Mouse (Mus musculus): ENCODE results near the gene Tesk1.

The Tesk1 gene

GRCm38 (mm10) chr4:43418973-43419656 lies 22.6 kb upstream of the Tesk1 start:
- no peak for DNase-seq (ENCODE audit: low spot score)

DNA sequence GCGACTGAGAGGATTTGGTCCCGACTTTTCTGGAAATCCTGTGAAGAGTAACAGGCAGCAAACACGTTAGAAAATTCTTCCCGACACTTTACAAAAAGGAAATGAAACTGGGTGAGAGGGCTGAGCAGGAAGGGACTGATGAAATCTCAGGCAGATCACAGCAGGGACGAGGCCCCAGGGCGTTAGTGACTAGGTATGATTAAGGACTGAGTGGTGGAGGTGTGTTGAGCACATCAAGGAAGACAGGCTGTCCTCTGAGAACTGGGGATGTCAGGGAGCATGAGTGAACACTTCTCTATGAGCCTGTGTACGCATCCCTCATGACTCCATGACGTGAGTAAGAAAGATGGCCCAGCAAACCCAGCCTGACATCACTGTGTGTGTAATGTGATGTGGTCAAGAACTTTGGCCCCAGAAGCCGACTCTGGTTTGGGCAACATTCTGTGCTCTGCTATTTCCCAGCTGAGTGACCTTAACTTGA lies 21.9 kb upstream of the Tesk1 start:
- DNase-seq (ENCODE audit: low spot score) = no peak

DNA sequence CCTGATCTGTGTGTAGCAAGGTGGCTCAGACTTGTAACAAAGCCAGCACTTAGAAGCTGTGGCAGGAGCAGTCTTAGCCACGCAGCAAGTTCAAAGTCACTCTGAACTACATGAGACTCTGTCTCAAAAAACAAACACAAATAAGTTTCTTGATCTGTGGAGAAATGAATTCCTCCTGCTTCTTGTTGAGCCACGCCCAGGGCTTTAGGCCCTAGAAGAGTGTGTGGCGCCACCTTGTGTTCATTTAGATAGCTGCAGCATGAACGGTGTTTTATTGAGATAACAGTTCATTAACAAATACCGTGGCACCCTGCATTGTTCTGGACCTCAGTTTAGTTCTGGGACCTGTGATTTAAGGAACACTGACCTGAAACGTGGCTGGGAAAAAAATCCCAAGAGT lies 21.4 kb upstream of the Tesk1 start:
- peak; percentile 66 for DNase-seq (ENCODE audit: low spot score)

- no peak for DNase-seq (ENCODE audit: low spot score)
These were observed 20.0 kb upstream of the Tesk1 start for GRCm38 (mm10) chr4:43421632-43422240.

DNA sequence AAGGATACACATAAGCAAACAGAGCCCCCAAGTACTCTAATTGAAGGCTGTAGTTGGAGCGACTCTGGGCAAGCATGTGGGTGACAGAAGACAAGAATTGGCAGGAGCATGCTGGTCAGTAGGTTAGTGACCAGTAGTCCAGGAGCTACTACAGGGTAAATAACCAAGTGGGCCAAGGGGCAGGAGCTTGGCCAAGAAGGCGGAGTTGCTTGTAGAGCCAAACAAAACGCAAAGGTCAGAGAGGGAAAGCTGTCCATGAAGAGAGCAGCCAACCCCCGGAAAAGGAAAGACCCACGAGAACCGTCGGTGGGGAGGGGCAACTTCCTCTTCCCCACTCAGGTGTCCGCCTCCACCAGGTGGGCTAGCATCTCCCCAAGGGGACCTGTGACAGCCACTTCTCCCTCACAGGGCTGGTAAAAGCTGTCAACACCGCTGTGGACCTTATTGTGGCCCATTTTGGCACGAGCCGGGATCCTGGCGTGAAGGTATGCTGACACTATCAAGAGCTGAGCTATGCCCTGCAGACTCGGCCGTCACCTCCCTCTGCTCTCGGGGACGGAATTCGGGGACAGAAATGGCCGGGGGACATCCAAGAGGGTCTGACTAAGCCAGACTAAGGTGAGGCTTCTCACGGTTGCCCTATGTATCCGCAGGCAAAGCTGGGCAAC lies 18.3 kb upstream of the Tesk1 start:
- no peak for DNase-seq (ENCODE audit: low spot score)

GRCm38 (mm10) chr4:43424072-43424471 lies 17.7 kb upstream of the Tesk1 start:
- no peak for DNase-seq (ENCODE audit: low spot score)

GRCm38 (mm10) chr4:43425197-43425596 lies 16.5 kb upstream of the Tesk1 start:
- no peak for DNase-seq (ENCODE audit: low spot score)

- no peak for DNase-seq (ENCODE audit: low spot score)
These were observed 15.9 kb upstream of the Tesk1 start for GRCm38 (mm10) chr4:43425648-43426380.

- no peak for DNase-seq (ENCODE audit: low spot score)
These were observed 15.3 kb upstream of the Tesk1 start for GRCm38 (mm10) chr4:43426487-43426886.

DNA sequence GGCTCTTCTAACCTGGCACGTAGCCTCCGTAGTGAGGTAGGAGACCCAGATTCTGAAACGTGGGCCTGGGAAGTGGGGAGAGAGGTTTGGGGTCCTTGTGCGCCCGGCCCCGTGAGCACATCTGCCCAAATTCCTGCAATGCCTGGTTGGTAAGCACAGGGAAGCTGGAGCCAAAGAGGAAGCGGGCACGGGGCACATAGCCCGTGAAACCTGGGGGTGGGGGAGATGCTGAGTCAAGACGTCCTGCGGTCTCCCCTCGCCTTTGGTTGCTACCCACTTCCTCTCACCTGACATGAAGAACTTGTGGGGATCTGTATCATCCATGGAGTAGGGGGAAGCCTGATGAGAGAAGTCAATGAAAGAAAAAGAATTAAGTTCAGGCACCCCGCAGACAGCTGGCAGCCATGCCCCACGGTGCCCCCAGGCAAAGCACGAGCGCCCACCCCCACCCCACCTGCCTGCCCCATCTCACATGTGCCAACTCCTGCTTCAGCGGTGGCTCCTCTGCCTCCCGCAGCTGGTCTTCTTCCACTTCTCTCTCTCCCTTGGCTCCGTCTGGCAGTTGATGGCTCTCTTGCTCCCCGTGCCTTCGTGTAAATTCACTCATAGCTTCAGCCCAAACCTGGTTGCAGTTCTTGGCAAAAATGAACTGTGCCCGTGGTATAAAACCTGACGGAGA lies 14.1 kb upstream of the Tesk1 start:
- no peak for DNase-seq (ENCODE audit: low spot score)

DNA sequence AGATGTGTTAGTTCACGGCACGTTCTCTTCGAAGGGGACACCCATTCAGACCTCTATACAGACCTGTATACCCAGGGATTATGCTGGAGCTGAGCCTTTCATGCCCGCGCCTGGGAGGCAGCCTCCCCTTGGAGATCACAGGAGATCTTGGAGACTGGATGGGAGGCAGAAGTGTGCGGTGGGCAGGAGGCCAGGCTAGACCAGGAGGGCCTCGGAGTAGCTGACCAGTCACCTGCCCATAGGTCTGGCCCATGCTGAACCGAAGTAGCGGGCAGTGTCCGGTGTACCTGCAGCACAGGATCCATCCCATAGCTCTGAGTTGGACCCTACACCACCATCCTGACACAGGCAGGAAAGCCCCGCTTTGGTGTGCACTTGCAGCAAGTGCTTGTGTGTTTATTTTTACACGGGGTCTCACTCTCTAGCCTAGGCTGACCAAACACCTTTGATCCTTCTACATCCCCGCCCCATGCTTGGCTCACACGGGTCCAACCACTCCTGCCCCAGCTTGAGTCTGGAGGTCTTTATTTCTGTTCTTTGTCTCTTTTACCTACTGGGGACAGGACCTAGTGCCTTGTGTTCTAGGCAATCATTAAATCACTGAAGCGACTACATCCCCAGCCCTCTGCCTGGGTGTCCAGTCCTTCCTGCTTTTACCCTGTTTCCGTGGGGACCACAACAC lies 13.4 kb upstream of the Tesk1 start:
- DNase-seq (ENCODE audit: low spot score) = no peak

DNA sequence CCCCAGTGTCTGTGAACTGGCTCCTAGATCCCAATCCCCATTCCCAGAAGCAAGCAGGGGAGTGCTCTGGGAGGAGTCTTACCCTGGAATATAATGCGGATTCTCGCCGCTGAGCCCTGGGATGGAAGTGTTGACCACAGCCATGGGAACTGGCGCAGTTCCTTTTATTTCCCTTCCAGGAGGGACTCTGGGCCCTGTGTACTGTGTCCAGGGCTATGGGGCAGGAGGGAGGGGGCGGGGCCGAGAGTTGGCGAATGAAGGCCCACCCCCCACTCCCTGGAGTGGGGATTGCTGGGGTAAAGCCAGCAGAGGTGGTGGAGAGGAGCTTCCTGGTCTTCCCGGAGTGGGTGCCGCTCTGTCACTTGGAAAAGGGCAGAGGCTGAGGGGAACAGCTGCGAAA lies 12.8 kb upstream of the Tesk1 start, which contains the start of gene Fam166b:
TSS of gene Fam166b (minus strand) at position 189 of the 400 bp plus-strand sequence.
- DNase-seq (ENCODE audit: low spot score) = no peak

GRCm38 (mm10) chr4:43431690-43432089 lies 10.0 kb upstream of the Tesk1 start:
- peak; percentile 66 for DNase-seq (ENCODE audit: low spot score)

- DNase-seq (ENCODE audit: low spot score) = no peak
These were observed 8.9 kb upstream of the Tesk1 start for GRCm38 (mm10) chr4:43432832-43433231.

- peak; percentile 98 for DNase-seq (ENCODE audit: low spot score)
These were observed 305 bp downstream of the Tesk1 start for GRCm38 (mm10) chr4:43442044-43442443.

DNA sequence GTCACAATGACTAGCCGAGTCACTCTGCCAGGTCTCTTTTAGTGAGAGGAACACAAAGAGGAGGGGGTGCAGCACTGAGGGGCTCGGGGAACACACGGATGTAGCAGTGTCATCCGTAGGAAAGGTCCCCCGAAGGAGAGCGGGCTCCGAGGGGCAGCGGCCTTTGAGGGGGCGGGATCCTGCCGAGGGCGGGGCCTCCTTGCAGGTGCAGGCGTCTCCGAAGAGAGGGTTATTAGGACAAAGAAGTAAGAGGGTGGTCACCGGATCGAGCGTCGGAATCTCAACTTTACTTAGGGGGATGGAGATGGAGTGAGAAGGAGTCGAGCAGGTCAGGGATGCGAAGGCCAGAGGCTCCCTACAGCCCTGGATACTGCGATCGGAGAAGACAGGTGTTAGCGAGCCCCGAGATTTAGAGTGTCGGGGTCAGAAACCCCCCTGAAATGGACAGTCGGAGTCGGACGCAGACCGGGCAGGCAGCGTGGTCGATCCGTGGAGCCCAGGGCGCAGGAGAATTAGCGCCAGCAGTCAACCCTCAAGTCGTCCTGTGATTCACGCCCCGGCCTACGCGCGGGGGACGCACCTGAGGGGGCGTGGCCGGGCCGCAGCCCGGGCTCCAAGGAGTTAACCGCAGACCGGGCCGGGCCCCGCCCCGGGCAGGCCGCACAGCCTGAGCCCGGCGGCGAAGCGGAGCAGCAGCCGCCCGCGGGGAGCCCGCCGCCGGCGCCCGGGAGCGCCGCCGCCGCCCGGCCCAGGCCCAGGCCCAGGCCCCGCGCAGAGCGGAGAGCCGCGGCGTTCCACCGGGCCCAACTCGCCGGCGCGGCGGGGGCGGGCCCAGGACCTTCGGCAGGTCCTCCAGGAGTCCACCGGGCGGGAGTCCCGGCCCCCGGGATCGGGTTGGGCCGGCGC lies 970 bp downstream of the Tesk1 start:
- peak; percentile 79 for DNase-seq (ENCODE audit: low spot score)

DNA sequence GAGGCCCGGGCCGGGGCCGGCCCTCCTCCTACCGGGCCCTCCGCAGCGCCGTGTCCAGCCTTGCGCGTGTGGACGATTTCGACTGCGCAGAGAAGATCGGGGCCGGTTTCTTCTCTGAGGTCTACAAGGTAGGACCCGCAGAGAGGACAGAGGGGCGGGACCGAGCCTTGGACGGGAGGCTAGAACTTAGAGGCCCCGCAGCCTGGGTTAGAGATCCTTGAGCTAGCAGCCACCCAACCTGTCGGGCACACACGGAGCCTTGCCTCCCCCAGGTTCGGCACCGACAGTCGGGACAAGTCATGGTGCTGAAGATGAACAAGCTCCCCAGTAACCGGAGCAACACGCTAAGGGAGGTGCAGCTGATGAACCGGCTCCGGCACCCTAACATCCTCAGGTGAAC lies 1.8 kb downstream of the Tesk1 start:
- DNase-seq (ENCODE audit: low spot score) = peak; percentile 28

- DNase-seq (ENCODE audit: low spot score) = no peak
These were observed 5.5 kb downstream of the Tesk1 start for GRCm38 (mm10) chr4:43447251-43447650.

GRCm38 (mm10) chr4:43448554-43448953 lies 6.8 kb downstream of the Tesk1 start:
- no peak for DNase-seq (ENCODE audit: low spot score)

DNA sequence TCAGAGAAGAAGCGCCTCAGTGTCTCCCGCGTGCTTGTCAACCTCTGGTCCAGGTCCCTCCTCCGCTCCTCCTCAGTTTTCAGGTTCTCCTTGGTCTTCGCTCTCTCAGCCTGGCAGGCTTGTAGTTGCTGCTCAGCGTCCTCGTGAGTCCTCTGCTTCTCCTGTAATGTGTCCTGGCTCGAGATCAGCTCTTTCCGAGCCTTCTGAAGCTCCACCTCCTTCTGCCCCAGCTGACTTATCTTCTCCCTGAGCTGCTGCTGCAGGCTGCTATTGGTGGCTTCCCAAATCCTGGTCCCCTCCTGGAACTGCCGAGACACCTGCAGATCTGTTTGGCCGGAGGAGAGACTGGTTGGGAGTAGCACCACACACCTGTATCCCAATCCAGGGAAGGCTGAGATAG lies 10.6 kb downstream of the Tesk1 start:
- no peak for DNase-seq (ENCODE audit: low spot score)
